Mouse (Mus musculus) adrenal gland, postnatal 14 days (tissue): ENCODE measurements at regions not wholly inside any gene's neighbourhood (a gene's known extent, or its start where the extent isn't known, plus 50 kb on each side); places are given as distances from the start of the nearest gene placed in this dataset.
A peak's percentile ranks its signal among the peaks of the same experiment; 100 is the strongest.

Experiments
- DNase-seq: peaks from one replicate; pipeline ENCODE4 v3.0.0; 2021; ENCODE audit warnings: mixed read lengths

- no peak for DNase-seq
Observed at GRCm38 (mm10) chr14:67139674-67140073, 1130.7 kb upstream of the Gulo start.

- no peak for DNase-seq
Observed at GRCm38 (mm10) chr14:67139152-67139551, 1130.1 kb upstream of the Gulo start.

- DNase-seq: no peak
Observed at GRCm38 (mm10) chr14:67136141-67136498, 1127.1 kb upstream of the Gulo start.

GRCm38 (mm10) chr14:67135221-67136140 lies 1126.5 kb upstream of the Gulo start:
- peak; percentile 81 for DNase-seq

DNA sequence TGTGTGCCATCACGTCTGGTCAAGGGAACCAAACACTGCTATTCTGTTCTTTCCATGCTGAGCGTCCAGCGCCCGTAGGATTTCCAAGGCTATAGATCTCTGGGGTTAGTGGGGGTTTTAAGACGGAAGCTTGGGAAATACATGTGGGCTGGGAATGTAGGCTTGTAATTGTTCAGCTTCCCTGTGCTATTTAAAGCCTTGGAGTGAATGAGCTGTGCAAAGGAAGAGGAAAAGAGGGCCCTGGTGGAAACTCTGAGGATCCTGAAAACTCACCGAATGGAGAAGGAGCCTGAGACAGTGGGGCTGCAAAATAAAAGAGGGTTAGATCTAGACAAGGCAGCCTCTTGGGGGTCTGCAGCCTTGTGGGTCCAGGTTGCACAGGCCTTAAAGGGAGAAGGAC lies 1124.2 kb upstream of the Gulo start:
- DNase-seq: no peak

DNA sequence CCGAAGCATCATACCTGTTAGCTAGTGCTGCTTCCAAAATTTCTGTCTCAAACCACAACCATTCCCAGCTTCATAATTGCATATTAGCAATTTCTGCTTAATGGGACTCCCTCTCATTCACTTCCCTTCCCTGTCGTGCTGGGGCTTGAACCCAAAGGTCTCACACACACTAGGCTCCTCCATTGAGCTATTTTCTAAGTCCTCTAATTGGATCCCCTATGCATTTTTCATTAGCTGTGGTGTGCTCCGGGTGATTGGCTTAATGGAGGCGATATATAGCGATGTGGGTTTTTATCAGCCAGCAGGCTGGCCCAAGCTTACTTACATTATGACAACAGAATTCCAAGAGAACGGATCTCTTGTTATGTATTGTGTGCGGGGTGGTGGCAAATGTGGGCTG lies 1118.1 kb upstream of the Gulo start:
- DNase-seq: no peak

DNA sequence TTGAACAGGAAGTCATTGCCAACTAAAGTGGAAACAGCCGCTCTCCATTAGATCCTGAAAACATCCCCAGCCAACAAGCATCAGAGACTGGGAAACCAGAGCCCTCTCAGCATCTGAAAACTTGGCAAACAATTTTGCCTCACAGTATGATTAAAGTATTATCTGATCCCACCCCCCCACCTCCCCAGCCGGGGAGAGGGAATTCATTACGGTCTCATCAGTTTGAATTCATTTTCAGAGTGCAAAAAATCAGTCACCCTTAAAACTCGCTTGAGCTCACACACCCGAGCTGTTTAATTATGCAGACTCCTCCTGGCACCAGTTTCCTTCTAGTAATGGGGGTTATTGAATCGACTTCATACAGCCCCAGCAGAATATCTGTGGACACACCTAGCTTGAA lies 1117.2 kb upstream of the Gulo start:
- DNase-seq: no peak

DNA sequence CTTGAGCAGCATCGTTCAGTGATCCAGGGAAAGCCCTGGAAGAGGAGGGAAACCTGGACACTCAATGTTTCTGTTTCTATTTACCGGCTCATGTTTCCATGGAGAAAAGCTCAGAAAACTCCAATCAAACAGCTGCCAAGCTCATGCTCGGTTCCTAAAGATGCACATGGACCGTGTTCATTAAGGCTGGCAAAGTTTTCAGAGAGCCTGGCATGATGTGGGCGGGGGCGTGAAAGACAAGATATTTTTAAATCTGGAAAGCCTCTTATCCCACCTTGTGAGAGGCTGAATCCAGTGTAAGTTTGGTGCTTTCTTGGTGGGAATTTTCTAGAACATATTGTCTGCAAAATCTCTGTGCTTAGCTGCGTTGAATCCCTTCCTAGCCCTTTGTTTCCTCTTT lies 1114.3 kb upstream of the Gulo start:
- DNase-seq: no peak
